Mouse (Mus musculus) embryonic facial prominence, embryonic 14.5 days (tissue): Measurements from ENCODE around the gene Ost4. TPM values are rescaled to one million over a fixed set of nuclear protein-coding genes. Genes with fewer than 3 reads are reported as not detected.

Experiments
- ATAC-seq: fragments of 200-750 bp; cut with Nextera tagmentation; 2 replicates; pipeline ENCODE4 v1.8.0; 2017; ENCODE audit warnings: low read depth, moderate number of reproducible peaks, moderate TSS enrichment
- DNase-seq: peaks from one replicate; pipeline ENCODE4 v3.0.0-alpha.2; 2015; ENCODE audit warnings: low spot score
- H3K27ac ChIP-seq: fragments of 300-500 bp; sonication (generic); replicated peaks from 2 replicates; pipeline ENCODE4 v1.5.1; 2014; ENCODE audit warnings: low read depth, mild to moderate bottlenecking, low read length, moderate library complexity
- H3K27me3 ChIP-seq: fragments of 300-500 bp; sonication (generic); replicated peaks from 2 replicates; pipeline ENCODE4 v1.6.1; 2014; ENCODE audit warnings: low read length; ENCODE audit not compliant: control insufficient read depth, insufficient read depth
- H3K36me3 ChIP-seq: fragments of 300-500 bp; sonication (generic); 2 replicates; pipeline ENCODE4 v1.6.1; 2014; ENCODE audit warnings: low read length, mixed read lengths; ENCODE audit not compliant: control insufficient read depth, insufficient read depth
- H3K4me1 ChIP-seq: fragments of 300-500 bp; sonication (generic); 2 replicates; pipeline ENCODE4 v1.6.1; 2014; ENCODE audit warnings: antibody characterized with exemption, low read length; ENCODE audit not compliant: control insufficient read depth, insufficient read depth
- H3K4me2 ChIP-seq: fragments of 300-500 bp; sonication (generic); 2 replicates; pipeline ENCODE4 v1.6.1; 2014; ENCODE audit warnings: low read depth, mild to moderate bottlenecking, low read length, moderate library complexity, mixed read lengths
- H3K4me3 ChIP-seq: fragments of 300-500 bp; sonication (generic); 2 replicates; pipeline ENCODE4 v1.5.1; 2014; ENCODE audit warnings: low read depth, mild to moderate bottlenecking, low read length
- H3K9ac ChIP-seq: fragments of 300-500 bp; sonication (generic); 2 replicates; pipeline ENCODE4 v1.6.1; 2014; ENCODE audit warnings: low read depth, mild to moderate bottlenecking, low read length, moderate library complexity, mixed read lengths
- H3K9me3 ChIP-seq: fragments of 300-500 bp; sonication (generic); 2 replicates; pipeline ENCODE4 v1.6.1; 2016; ENCODE audit warnings: low read length; ENCODE audit not compliant: control insufficient read depth
- WGBS: fragments of 180-500 bp; shearing (Covaris S2); extraction: QIAGEN DNeasy Blood & Tissue Kit; methylation state at CpG from one replicate; pipeline ENCODE4 v1.1.7; 2014; 5-methylcytosine and 5-hydroxymethylcytosine counted together
- polyA plus RNA-seq: library from polyadenylated mRNA; unstranded; fragments of >200 nt; fragmentation: Nextera tagmentation; extraction: Ambion mirVana; gene quantifications from 2 replicates; pipeline ENCODE4 v1.2.1, GENCODE M21; 2014

Ost4 gene
- polyA plus RNA-seq, 1 experiment from 2014 or later, result 572 TPM

DNA sequence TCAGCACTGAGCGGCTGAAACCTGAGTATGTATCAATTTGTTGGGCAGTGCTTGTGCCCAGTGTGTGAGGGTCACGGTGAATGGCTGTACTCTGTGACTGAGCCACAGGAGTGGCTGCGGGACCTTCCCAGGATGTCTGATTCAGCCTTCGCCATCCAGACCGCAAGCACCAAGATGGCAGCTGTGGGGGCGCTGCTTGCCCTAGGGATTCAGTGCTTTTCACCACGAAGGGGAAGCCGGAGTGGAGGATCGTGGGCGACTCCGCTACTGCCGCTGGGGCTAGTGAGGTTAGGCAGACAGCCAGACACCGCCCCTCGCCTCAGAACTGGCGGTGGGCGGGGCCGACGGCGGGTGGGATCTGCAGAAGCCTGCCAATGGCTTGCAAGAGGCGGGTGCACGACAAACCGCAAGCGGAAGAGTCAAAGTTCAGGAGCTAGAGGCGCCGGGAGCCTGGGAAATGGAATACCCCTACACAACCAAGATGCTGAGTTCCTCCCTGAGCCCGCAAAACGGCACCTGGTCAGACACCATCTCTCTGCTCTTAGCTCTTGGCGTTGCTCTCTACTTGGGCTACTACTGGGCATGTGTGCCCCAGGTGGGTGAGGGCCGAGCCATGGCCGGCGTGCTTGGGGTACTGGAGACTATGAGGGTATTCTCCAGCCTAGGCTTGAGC lies 42.2 kb upstream of the Ost4 start:
- DNase-seq (peak; percentile 96), ATAC-seq (peak; percentile 91)
- peak overlapping the region; percentile 89 for H3K4me2 ChIP-seq
- peaks cover 12% of the 10 kb centered on the region for H3K4me1 ChIP-seq
- peaks cover 29% of the 10 kb centered on the region for H3K36me3 ChIP-seq
- peak overlapping the region; percentile 78 for H3K27ac ChIP-seq
- under 1% methylated on average over 24 of the region's 31 CpGs for WGBS
- peak overlapping the region; percentile 55 for H3K4me3 ChIP-seq
- H3K27me3 ChIP-seq, result peaks cover 8% of the 10 kb centered on the region; the same call in 1 of the 2 replicates
- H3K9me3 ChIP-seq, result no peaks in the 10 kb centered on the region
- peak overlapping the region; percentile 60 for H3K9ac ChIP-seq

DNA sequence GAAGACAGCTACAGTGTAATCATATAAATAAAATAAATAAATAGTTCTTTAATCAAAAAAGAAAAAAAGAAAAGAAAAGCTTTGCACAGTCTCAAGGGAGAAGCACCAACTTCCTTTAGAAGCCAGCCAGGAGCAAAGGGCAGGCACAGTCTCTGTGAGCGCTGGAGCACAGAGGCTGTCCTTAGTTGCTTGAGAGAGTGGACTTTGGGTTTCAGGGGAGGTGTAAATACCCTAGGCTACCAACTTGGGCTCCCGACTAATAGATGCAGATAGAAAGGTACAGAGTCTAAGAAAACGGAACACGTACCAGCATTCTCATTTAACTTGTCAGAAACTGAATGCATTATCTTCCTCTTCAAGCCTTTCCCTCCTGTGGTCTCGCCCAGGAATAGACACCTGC lies 41.0 kb upstream of the Ost4 start:
- Histone ChIP-seq H3K27me3 (peaks cover 9% of the 10 kb centered on the region; the same call in 1 of the 2 replicates), H3K4me3 (no peak overlapping the region), H3K9me3 (no peaks in the 10 kb centered on the region), H3K9ac (no peak overlapping the region), H3K36me3 (peaks cover 17% of the 10 kb centered on the region), H3K27ac (peak overlapping the region; percentile 78; the same call in 1 of the 2 replicates), H3K4me2 (no peak overlapping the region), H3K4me1 (peaks cover 12% of the 10 kb centered on the region)
- 73% methylated on average over 5 of the region's 5 CpGs for WGBS
- ATAC-seq (no peak), DNase-seq (no peak)

DNA sequence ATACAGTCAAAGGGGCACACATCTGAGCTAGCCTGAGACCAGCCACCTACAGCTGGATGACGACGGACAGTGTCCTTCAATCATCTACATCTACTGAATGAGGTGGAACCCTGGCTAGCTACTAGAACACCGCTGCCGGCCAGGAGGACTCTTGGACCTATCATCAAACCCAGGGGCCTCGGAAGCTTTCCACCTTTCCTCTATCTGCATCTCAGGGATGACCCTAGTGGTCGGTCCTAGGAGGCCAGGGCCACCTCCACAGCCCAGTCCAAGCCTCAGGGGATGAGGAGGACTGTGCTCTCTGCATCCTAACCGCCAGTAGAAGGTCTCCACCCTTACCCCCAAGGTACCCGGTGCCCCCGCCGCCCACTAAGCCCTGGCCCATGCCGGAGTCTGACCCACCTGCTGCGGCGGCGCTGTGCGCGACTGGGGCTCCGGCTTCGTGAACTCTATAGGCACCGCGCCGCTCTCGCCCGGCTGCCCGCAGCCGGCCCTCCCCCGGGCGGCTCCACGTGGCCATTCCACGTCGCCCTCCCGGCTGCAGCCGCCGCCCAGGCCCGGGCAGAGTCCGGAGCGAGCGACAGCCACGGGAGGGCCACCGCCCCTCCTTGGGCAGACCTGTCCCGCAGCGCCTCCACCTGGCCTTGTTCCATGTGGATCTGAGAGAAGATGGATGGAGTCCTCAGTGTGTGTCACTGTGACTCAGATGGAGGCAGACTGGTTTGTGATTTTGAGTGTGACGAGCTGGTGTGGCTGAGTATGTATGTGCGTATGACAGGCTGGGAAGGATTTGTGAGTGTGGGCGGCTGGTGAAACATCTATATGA lies 37.6 kb upstream of the Ost4 start, which contains the start of gene Cgref1:
TSS of gene Cgref1 (minus strand) at position 636 of the 826 bp plus-strand sequence.
- peaks cover 8% of the 10 kb centered on the region for H3K4me1 ChIP-seq
- DNase-seq, result peak; percentile 75
- peaks cover 9% of the 10 kb centered on the region; the same call in 1 of the 2 replicates for H3K27me3 ChIP-seq
- peak within 1 kb of the TSS; percentile 67 for H3K9ac ChIP-seq
- peak within 1 kb of the TSS; percentile 47 for H3K4me3 ChIP-seq
- no peak within 1 kb of the TSS for H3K27ac ChIP-seq
- ATAC-seq, result peak; percentile 20; the same call in 1 of the 2 replicates
- 8% methylated on average over 25 of the region's 44 CpGs for WGBS
- H3K9me3 ChIP-seq, result no peaks in the 10 kb centered on the region
- no peaks in the 10 kb centered on the region for H3K36me3 ChIP-seq
- H3K4me2 ChIP-seq, result peak within 1 kb of the TSS; percentile 84

DNA sequence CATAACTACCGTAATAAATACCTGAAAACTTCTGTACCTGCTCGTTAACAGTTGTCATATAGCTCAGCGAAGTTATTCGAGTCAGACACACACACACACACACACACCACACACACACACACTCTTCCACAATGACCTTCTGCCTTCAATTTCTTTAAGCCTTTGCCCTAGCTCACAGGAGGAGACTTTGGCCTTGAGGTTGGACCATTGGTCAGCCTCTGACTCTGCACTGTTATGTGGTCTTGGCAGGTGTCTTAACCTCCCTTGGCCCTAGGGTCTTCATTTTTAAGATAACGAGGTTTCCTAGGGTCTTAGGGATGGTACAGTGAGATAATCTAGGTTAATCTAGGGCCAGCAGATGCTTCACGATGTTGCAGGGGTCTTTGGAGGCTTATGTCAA lies 36.8 kb upstream of the Ost4 start:
- H3K9me3 ChIP-seq, result no peaks in the 10 kb centered on the region
- no peak for ATAC-seq
- no peak overlapping the region for H3K4me2 ChIP-seq
- H3K4me3 ChIP-seq, result no peak overlapping the region
- DNase-seq, result no peak
- no peak overlapping the region for H3K9ac ChIP-seq
- peaks cover 6% of the 10 kb centered on the region; the same call in 1 of the 2 replicates for H3K4me1 ChIP-seq
- H3K27me3 ChIP-seq, result peaks cover 9% of the 10 kb centered on the region; the same call in 1 of the 2 replicates
- H3K36me3 ChIP-seq, result no peaks in the 10 kb centered on the region
- no peak overlapping the region for H3K27ac ChIP-seq
- WGBS, result 85% methylated on average over 6 of the region's 6 CpGs

DNA sequence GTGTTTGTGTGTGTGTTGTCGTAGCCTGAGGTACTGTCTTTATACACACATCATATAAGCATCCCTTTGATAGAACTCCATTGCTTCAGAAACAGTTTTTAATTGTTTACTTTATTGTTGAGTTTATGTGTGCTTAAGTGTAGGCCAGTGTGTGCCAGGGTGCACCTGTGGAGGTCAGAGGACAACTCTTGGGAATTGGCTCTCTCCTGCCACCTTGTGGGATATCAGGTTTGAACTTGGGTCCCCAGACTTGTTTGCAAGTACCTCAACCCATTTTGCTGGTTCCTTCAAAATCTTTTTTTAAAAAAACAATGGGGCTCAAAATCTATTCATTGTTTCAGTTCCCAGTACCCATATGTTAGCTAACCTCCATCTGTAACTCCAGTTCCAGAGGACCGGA lies 35.4 kb upstream of the Ost4 start:
- H3K27ac ChIP-seq, result no peak overlapping the region
- 87% methylated on average over 2 of the region's 2 CpGs for WGBS
- no peak overlapping the region for H3K4me3 ChIP-seq
- DNase-seq (no peak), ATAC-seq (no peak)
- H3K9ac ChIP-seq, result no peak overlapping the region
- H3K4me1 ChIP-seq, result no peaks in the 10 kb centered on the region
- no peak overlapping the region for H3K4me2 ChIP-seq
- peaks cover 9% of the 10 kb centered on the region; the same call in 1 of the 2 replicates for H3K27me3 ChIP-seq
- H3K9me3 ChIP-seq, result no peaks in the 10 kb centered on the region
- no peaks in the 10 kb centered on the region for H3K36me3 ChIP-seq

DNA sequence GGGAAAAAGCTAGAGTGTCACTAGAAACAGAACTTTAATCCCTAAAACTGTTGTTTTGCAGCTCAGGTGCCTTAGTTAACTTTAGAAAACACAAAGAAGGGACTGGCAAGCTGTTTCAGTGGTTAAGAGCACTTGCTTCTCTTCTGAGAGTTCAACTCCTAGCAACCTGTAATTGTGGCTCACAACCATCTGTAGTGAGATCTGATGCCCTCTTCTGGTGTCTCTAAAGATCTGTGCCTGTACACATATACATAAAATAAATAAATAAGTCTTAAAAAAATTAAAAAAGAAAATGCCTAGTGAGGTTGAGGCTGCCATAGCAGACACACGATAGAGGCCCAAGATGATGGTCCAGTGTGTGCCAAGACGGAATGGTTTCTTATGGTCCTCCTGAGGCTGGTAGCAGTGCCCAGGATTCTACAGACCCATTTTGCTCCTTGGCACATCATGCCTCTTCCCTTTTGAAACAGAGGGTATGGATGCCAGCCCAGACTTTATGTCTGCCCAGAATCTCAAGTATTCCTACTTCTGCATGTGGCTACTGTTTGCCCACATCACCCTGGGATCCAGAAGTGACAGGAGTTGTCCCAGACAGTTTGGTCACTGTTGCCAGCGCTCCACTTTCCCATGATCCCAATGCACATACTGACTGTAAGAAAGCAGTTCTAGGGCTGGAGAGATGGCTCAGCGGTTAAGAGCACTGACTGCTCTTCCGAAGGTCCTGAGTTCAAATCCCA lies 27.3 kb upstream of the Ost4 start:
- H3K27me3 ChIP-seq, result no peaks in the 10 kb centered on the region
- H3K9ac ChIP-seq, result no peak overlapping the region
- no peak overlapping the region for H3K27ac ChIP-seq
- no peak for DNase-seq
- ATAC-seq, result no peak
- H3K4me3 ChIP-seq, result no peak overlapping the region
- no peaks in the 10 kb centered on the region for H3K9me3 ChIP-seq
- no peak overlapping the region for H3K4me2 ChIP-seq
- H3K36me3 ChIP-seq, result no peaks in the 10 kb centered on the region
- 84% methylated on average over 5 of the region's 5 CpGs for WGBS
- H3K4me1 ChIP-seq, result no peaks in the 10 kb centered on the region

DNA sequence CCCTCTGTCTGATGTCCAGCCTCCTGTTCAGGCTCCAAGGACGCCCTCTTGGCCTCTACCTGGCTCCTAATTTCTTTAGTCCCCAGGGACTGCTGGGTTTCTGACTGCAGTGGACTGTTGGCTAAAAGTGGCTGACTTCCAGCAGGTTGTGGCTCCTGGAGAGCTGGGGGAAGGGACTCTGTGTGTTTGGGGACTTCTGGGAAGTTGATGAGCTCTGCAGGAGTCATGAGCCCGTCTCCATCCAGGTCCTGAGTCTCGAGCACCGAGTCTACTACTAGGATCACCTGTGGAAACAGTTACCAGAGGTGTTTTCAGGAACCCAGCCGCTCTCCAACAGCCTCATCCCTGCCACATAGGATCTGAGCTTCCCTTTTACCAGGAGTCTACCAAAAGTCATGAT lies 26.1 kb upstream of the Ost4 start:
- WGBS, result 65% methylated on average over 5 of the region's 5 CpGs
- no peak overlapping the region for H3K4me3 ChIP-seq
- DNase-seq (no peak), ATAC-seq (no peak)
- no peaks in the 10 kb centered on the region for H3K27me3 ChIP-seq
- no peak overlapping the region for H3K27ac ChIP-seq
- no peaks in the 10 kb centered on the region for H3K36me3 ChIP-seq
- no peak overlapping the region for H3K4me2 ChIP-seq
- H3K4me1 ChIP-seq, result no peaks in the 10 kb centered on the region
- no peak overlapping the region for H3K9ac ChIP-seq
- no peaks in the 10 kb centered on the region for H3K9me3 ChIP-seq

DNA sequence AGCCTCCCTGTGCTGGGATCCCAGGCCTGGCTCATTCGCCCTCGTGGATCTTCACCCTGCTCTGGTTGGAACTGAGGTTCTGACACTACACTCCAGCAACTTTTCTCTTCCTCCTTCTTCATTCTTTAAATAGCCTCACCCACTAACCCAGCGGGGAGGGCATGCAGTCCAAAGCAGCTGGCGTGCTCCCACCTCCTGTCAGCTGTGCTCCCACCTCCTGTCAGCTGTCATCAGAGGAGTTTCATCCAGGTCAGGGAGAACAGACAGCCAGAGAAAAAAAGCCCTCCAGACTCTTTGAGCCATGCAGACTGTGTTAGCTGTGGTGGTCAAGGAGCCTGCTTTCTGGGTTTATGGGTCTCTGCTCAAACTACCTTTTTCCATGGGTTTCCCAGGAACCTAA lies 23.8 kb upstream of the Ost4 start:
- Histone ChIP-seq H3K4me2 (no peak overlapping the region), H3K9ac (no peak overlapping the region), H3K4me3 (no peak overlapping the region), H3K4me1 (no peaks in the 10 kb centered on the region), H3K27me3 (no peaks in the 10 kb centered on the region), H3K9me3 (no peaks in the 10 kb centered on the region), H3K27ac (no peak overlapping the region), H3K36me3 (no peaks in the 10 kb centered on the region)
- 85% methylated on average over 4 of the region's 4 CpGs for WGBS
- ATAC-seq, result 0 out of 2 replicates have a peak, but pooled peaks have one; percentile 7
- peak; percentile 50 for DNase-seq
